Mouse (Mus musculus): ENCODE measurements at regions not wholly inside any gene's neighbourhood (a gene's known extent, or its start where the extent isn't known, plus 50 kb on each side); places are given as distances from the start of the nearest gene placed in this dataset.

DNA sequence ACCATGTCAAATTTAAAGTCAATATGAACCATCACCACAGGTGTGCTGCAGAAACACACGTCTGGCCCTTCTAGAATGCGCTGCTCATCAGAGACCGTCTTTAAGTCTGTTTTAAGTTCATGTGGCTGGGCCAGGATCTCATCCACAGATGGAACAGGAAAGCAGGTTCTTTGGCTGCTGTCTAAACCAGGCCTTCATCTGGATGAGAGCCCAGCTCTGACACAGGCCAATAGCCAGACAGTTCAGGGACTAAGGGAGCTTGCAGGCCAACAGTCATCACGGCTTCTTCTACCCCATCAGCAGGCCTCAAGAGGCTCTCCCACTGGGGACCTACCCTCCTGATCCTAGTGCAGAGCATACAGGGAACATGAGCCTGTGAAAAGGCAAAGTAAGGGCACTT, 185.4 kb upstream of the Eci2 start:
- DNase-seq (ENCODE audit: low spot score): no peak

DNA sequence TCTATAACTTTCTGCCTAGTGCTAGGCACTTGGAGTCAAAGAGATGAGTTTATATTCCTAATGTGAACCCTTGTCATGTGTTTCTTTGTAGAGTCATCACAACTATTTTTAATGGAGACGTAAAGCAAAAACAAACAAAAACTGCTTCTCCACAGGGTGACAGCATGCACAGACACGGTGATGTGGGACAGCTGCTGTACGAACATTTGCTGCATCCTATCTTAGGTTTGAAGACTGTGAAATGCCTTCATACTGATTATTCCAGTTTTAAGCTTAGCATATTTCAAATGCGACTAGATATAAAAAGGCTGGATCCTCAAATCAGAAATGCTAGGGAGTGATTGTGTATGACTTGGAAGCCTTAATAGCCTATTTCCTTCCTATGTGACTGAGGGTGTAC, 187.3 kb upstream of the Eci2 start:
- DNase-seq (ENCODE audit: low spot score): no peak

DNA sequence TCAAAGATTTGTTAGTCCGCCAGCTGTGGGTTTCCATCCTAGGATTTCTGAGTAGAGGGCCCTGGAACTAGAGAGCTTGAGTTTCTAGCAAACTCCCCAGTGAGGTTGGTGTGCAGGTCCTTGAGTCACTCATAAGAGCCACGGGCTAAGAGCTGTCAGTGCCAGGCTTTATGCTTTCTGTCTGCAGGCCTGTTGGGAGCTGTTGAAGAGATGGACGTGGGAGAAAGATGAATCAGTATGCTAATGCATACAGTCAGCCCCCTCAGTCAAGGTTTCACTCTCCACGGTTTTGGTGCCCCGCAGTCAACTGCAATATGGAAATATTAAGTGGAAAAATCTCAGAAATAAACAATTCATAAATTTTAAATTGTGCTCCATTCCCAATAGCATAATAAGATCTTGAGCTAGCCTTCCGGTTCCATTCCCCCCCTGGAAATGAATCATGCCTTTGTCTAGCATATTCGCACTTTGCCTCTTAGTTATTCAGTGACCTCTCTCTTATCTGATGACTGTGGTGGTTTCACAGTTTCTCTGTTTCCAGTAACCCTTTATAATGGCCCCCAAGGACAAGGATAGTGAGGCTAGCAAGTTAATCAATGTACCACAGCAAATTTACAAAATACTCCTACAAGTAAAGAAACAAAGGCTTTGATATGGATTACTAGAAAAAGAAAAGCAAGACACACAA, 199.4 kb upstream of the Eci2 start:
- no peak for DNase-seq (ENCODE audit: low spot score)

DNA sequence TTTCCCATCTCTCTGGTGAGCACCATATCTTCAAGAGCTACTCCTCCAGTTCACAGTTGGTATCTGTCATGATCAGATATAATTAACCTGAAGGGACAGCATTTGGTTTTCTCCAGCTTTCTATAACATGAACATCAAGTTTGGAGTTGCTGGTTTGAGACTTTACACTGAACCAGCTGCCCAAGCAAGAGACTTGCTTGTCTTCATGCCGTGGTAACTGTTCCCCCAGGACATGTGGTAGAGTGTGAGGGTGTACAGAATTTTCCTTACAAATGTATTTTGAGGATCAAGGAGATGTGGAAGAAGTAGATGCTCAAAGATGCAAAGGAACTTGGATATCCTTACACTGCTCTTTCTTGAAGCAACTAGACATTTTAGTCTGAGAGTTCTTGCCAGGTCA, 200.0 kb upstream of the Eci2 start:
- DNase-seq (ENCODE audit: low spot score): no peak

DNA sequence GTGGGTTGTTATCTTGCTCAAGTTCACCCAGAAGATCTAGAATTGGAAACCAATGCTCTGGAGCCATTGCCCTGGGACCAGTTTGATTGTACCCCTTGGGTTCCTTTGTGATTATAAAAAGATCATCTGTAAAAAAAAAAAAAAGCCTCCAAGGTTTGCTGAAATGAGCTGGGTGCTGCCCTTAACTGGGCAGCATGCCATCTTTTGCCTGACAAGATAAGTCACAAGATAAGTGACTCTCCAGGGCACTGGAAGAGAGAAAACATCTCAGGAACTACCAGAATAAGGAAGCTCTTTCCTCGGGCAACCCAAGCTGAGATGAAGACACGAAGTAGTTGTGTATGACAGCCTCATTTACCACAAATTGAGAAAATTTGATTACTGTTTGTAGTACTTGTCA, 202.7 kb upstream of the Eci2 start:
- DNase-seq (ENCODE audit: low spot score): no peak

DNA sequence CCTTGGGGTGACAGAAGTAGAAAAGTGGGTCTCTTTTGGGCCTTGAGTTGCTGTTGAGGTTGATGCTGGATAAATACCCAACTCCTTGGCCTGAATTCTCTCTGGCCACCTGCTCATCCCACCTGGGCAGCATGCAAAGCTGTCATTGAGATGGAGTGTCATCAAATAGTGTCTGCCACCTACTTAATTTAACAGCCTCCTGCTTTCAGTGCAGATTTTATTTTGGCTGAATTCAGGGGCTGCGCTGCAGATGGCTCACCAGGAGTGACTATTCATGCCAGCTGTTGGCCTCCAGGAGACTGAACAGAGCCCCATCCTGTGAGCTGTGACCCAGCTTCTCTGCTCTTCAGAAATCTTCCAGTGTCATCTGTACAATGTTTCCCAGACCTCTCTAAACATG, 206.7 kb upstream of the Eci2 start:
- no peak for DNase-seq (ENCODE audit: low spot score)

DNA sequence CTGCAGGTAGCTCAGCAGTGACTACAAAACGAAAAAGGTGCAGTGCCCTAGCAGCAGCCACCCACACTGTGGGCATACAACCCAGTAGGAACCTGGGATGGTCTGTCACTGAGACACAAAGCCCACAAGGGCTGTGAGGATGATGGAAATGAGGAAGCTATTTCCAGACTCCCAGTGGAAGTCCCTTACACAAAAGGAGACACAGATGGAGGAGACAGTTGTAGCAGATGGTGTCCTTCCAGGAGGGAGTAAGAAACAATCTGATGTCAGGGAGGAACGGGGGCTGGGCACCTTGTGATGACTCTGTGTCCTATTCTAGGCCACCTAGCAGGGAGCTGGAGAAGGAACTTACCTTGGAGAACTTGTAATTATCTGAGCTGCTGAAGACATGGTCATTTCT, 214.5 kb upstream of the Eci2 start:
- no peak for DNase-seq (ENCODE audit: low spot score)

DNA sequence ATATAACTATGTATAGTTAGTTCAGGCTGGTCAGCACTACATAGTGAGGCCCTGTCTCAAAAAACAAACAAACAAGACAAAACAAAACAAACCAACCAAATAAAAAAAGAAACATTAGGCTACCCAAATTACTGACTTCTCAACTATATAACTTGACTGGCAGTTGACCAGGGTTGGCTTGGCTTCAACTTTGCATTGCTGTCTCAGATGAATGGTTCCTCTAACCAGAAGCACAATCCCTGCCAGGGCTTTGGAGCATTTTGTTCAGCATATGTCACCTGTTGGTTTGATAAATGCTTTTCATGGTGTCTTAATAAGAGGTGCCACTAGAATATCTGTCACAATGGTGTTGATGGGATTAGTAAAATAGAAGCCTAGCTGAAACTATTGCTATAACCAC, 217.1 kb upstream of the Eci2 start:
- no peak for DNase-seq (ENCODE audit: low spot score)

DNA sequence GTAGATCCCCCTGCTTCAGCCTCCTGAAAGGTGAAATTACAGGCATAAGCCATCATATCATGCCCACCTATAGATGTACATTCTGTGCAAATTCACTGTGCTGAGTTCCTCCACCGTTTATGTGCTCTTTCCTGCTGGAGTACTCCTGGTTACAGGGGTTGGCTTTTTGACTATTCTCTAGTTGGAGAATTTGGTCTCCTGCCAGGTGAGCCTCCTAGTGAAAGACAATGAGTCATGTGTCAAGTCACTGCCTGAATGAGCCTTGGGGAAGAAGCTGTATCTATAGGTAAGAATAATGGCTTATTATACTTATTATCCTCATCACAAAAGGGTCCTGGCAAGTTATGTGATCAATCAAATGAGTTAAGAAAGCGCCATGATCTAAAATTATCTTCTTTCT, 230.5 kb upstream of the Eci2 start:
- DNase-seq (ENCODE audit: low spot score): no peak

DNA sequence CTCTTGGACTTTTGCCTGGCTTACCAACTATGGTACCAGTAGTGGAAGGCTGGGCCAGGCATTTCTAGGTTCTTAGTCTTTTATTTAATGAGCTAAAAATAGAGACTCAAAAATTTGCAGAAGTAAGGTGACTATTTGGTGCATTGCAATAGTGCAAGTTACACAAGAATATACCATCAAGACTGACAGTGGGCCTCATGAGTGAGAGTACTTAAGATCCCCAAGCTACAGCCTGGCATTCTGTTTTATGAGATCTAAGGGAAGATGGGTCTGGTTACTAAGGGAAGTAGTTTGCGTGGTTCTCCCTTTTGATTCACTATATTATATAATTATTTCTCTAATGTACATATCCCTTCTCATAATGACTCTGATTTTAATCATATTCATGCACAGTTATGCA, 231.8 kb upstream of the Eci2 start:
- DNase-seq (ENCODE audit: low spot score): no peak

DNA sequence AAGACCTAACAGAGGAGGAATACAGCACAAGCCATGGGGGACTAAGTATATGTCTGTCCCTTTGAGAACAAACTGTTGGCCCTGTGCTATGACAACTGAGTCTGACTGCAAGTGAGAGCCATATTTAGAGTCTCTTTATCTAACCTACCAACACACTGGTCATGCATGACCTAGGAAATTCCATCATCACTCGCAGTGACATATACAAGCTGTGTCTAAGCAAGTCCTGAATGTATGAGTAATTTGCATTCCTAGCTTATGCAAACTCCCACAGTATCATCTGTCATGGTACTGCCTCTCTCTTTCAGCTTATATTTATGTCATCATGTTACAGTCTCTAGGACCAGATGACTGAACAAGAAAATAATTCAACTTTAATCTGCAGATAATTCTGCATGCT, 257.1 kb upstream of the Eci2 start:
- no peak for DNase-seq (ENCODE audit: low spot score)

DNA sequence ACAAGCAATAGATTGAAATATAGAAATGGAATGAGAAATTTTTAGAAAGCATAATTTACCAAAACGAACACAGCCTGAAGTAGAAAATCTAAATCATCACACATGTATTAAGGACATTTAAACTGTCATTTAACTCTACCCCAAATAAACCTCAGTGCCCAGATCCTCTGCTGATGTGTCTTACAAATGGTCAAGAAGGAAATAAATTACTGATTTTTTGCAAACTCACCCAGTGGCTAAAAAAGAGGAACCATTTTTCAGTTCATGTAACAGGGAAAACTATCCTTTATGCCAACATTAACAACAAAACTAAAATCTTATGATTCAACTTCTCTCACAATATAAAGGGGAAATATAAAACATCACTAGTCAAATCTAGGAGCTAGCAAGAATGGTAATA, 275.2 kb upstream of the Eci2 start:
- DNase-seq (ENCODE audit: low spot score): no peak

DNA sequence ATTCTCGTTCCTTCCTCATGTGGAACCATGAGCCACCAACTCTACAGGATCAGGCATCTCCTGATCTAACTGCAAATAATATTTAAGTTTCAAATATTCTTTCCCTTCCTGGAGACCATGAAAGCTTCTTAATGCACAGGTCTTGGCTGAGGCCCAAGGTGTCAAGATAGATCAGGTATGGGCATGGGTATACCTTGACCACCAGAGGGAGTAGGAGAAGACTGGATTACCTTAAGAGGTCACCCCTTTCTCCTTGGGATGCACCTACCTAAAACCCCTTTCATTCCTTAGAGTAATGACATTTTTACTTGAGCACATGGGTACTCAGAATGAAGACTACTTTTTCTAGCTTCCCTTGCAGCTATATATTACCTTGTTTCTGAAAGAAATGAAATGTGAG, 289.9 kb upstream of the Eci2 start:
- no peak for DNase-seq (ENCODE audit: low spot score)

DNA sequence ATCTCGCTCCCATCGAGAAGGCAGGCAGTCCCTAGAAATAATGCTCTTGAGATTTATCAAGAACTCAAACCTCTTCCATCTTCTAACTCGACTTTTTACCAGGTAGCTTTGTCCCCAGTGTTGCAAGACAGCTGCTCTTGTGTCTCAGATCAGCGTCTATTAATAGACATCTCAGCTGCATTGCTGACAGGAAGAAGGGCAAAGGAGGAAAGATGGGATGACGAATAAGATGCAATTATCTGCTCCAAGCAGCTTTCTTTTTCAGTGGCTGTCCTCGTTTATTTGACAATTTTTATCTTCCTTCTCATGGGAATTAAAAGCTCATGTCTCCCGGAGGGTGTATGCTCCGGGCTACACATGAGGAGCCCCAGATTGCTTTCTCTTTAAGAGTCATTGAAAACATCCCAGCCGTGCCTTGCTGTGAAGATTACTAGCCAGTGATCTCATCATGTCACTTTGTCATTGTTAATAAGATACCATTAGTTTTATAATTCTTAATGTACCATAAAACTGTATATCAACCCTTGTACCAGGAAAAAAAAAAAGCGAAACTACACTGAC, 299.9 kb upstream of the Eci2 start:
- DNase-seq (ENCODE audit: low spot score): no peak

DNA sequence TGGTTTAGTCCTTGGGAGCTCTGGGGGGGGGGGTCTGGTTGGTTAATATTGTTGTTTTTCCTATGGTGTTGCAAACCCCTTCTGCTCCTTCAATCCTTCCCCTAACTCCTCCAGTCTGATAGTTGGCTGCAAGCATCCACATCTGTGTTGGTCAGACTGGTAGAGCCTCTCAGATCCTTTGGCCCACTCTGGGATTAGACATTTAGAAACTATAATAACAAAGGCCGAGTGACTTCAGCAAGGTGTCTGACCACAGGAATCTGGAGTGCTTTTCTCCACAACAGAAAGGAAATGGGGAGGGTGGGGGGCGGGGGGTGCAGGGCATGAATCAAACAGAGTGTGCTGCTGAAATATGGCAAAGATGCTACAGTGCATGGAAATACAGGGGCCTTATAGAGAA, 301.4 kb upstream of the Eci2 start:
- no peak for DNase-seq (ENCODE audit: low spot score)

DNA sequence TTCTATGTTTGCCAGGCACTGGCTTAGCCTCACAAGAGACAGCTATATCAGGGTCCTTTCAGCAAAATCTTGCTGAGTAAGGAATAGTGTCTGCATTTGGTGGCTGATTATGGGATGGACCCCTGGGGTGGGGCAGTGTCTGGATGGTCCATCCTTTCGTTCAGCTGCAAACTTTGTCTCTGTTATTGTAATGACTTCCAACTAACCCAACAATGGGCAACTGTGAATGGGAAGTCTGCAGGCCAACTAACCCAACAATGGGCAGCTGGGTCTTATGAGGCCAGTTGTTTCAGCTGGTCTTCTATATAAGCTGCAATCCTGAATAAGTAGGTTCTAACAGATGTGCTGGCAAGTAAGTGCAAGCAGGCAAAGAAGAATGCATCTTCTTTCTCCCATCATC, 304.0 kb upstream of the Eci2 start:
- no peak for DNase-seq (ENCODE audit: low spot score)

DNA sequence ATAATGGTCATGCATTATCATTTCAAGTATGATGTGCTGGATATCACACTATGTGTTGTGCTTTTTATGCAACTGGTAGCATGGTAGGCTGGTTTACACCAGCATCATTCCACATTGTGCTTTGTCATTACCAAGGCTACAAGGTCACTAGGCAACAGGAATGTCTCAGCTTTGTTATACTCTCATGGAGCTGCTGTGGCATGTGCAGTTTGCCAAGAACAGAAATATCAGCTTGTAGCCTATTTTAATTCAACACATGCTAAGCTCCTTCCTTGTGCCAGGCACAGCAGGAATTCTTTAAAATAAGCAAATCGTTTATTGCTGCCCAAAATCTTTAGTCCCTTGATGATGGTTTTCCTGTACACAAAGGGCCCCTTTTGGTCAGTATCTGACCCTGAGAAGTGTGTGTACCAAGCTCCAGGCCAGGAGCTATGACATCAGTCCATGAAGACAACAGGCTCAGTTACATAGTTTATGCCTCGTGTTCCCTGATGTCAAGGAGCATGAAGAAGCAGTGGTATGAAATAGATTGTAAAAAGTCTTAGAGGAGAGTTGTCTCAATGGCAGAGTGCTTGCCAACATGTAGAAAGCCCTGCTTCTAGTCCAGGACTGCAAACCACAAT, 314.0 kb upstream of the Cdyl start:
- DNase-seq (ENCODE audit: low spot score): peak; percentile 19

DNA sequence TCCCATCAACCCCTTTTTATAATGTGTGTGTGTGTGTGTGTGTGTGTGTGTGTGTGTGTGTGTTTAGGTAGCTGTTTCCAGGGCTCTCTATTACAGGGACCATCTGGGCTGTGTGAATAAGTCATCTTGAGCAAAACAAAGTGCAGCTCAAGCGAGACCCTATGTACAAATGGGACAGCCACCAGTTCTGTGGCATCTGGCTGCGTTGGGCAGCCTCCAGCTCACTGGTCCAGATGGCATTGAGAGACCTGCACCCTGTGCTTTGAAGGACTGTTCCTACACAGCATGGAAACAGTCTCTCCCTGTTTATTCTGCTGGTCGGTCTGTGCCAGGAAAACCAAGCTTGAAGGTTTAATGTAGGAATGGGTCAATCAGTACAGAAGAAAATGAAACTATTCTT, 311.4 kb upstream of the Cdyl start:
- DNase-seq (ENCODE audit: low spot score): no peak

DNA sequence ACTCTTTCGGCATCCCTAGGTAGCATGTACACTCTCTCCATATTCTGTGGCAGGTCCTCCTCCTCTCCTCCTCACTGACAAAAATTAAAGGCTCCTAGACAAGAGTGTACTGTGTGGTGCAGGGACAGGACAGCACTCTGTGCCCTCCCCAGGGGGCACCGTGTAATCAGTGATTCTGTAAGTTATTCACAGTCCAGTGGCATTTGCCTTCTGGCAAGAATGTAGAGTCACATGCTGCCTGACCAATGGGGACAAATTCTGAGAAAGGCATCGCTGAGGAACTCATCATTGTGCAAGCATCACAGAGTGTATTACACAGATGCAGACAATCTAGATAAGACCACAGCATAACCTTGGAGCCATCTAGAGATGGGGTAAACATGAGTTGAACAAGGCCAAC, 300.3 kb upstream of the Cdyl start:
- DNase-seq (ENCODE audit: low spot score): no peak

DNA sequence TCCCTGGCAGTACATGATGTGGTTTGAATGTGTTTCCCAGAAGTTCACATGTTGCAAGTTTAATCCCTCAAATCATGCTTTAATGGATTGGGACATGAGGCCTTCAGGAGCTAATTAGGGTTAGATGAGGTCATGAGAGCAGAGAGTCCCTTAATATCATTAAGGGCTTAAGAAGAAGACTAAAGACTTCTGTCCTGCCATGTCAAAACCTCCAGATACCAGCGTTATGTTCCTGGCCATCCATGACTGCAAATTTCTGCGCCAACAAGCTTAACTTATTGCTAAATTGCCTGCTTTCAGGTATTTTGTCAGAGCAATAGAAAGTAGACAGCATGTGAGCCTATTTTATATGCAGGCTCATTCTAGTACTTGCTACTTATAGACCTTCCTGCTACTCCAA, 282.1 kb upstream of the Cdyl start:
- DNase-seq (ENCODE audit: low spot score): no peak

DNA sequence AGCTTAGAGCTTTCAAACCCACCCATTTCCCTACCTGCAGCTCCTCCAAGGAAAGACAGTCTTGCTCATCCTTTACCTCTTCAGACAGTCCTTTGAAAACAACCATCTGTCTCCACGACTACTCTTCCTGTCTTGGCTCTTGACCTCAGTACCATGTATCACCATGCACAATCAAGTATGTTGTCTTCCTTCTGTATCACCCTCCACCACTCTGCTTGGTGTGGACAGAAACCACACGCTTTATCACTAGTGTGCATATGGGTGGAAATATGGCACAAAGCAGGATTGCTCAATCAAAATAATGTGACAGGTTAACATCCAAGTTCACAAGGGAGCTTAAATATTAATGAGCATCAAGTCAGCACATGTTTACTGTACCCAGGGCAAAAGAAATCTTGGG, 280.1 kb upstream of the Cdyl start:
- no peak for DNase-seq (ENCODE audit: low spot score)

DNA sequence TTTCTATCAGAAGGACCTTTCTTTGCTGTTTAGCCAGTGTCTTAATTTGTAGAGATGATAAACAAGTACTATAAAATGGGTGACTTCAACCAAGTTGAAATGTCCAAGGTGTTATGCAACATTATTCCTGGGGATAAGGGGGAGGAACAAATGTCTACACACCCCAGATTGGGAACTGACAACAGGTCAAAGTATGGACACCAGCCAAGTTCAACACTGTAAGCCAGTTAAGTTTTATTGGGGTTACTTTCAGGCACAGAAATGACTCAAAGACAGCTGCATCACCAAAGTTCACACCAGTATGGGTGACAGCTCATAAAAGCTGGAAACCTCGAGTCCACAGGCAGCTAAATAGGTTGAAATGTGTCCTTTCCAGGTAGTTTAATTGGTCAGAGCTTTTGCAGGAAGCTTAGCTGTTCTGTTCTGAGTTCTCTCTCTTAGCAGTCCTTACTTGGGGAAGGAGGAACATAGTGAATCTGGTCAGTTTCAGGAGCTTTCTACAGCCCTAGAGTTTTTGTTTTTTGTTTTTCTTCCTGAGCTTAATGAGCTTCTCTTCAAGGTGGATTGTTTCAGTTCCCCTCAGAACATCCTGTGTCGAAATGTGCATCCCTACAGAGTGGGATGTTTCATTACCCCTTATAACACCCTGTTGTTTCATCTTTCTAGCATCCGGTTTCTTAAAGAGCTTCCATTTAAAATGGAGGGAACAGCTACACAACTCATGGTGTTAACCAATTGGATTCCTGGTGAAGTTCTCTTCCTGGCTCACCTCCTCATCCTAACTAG, 279.2 kb upstream of the Cdyl start:
- DNase-seq (ENCODE audit: low spot score): no peak

DNA sequence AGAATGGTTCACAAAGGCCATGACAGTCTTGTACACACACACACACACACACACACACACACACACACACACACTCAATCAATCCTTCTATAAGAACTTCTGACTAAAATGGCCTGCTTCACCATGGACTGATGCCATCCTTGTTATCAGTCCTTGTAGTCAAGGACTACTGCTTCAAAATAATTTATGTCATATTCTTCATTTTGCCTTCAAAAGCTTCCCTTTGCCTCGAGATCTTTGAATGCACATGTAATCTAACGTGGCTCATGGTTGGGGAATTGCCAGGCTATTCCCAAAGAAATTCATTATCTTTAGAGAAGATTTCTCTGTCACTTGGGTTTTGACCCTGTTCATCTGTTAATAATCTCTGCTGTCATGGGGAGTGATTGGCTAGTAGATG, 278.0 kb upstream of the Cdyl start:
- DNase-seq (ENCODE audit: low spot score): no peak
